Mouse (Mus musculus): Measurements from ENCODE around the gene Unc13c. TPM values are rescaled to one million over a fixed set of nuclear protein-coding genes. Genes with fewer than 3 reads are reported as not detected.

Unc13c gene
- polyA plus RNA-seq (2016; fragmentation: Nextera tagmentation; extraction: Ambion mirVana) = 0.30 and 0.37 TPM in 2 replicates

GRCm38 (mm10) chr9:73968641-73969121 lies at the start of gene Unc13c:
Gene Unc13c, minus strand, starts transcription at chr9:73968966.
- Histone ChIP-seq H3K9me3 (no peaks in the 10 kb centered on the region), H3K4me1 (replicated peaks) (peaks cover 15% of the 10 kb centered on the region), H3K36me3 (no peaks in the 10 kb centered on the region), H3K27me3 (peaks cover 14% of the 10 kb centered on the region; the same call in 1 of the 2 replicates), H3K4me3 (replicated peaks) (peak within 1 kb of the TSS; percentile 33), H3K4me2 (peak within 1 kb of the TSS; percentile 63), H3K9ac (replicated peaks) (peak within 1 kb of the TSS; percentile 42), H3K27ac (no peak within 1 kb of the TSS)
- no peak; the same call in 1 of the 2 replicates for ATAC-seq (ENCODE audit: insufficient number of reproducible peaks, insufficient read depth, low FRiP score, low TSS enrichment, low read depth)
- WGBS = 1% methylated on average over 17 of the region's 17 CpGs

GRCm38 (mm10) chr9:74007976-74008686 lies 39.4 kb upstream of the Unc13c start:
- no peaks in the 10 kb centered on the region for H3K4me1 ChIP-seq (replicated peaks)
- H3K9ac ChIP-seq (replicated peaks) = no peak overlapping the region
- H3K27me3 ChIP-seq = no peaks in the 10 kb centered on the region
- H3K4me2 ChIP-seq = no peak overlapping the region
- no peaks in the 10 kb centered on the region for H3K36me3 ChIP-seq
- no peaks in the 10 kb centered on the region for H3K9me3 ChIP-seq
- 76% methylated on average over 7 of the region's 7 CpGs for WGBS
- H3K4me3 ChIP-seq (replicated peaks) = no peak overlapping the region
- no peak overlapping the region for H3K27ac ChIP-seq
- no peak for ATAC-seq (ENCODE audit: insufficient number of reproducible peaks, insufficient read depth, low FRiP score, low TSS enrichment, low read depth)

GRCm38 (mm10) chr9:74002388-74002990 lies 33.7 kb upstream of the Unc13c start:
- H3K36me3 ChIP-seq = no peaks in the 10 kb centered on the region
- H3K4me2 ChIP-seq = no peak overlapping the region
- 40% methylated on average over 6 of the region's 6 CpGs for WGBS
- no peaks in the 10 kb centered on the region for H3K9me3 ChIP-seq
- ATAC-seq (ENCODE audit: insufficient number of reproducible peaks, insufficient read depth, low FRiP score, low TSS enrichment, low read depth) = peak; percentile 52; the same call in 1 of the 2 replicates
- H3K27me3 ChIP-seq = no peaks in the 10 kb centered on the region
- no peak overlapping the region for H3K4me3 ChIP-seq (replicated peaks)
- H3K9ac ChIP-seq (replicated peaks) = no peak overlapping the region
- 0 out of 2 replicates have a peak, but pooled peaks cover 4% of the 10 kb centered on the region for H3K4me1 ChIP-seq (replicated peaks)
- 0 out of 2 replicates have a peak overlapping the region, but pooled peaks have one; percentile 57 for H3K27ac ChIP-seq

GRCm38 (mm10) chr9:73988096-73988495 lies 19.3 kb upstream of the Unc13c start:
- no peaks in the 10 kb centered on the region for H3K27me3 ChIP-seq
- ATAC-seq (ENCODE audit: insufficient number of reproducible peaks, insufficient read depth, low FRiP score, low TSS enrichment, low read depth) = no peak
- H3K27ac ChIP-seq = no peak overlapping the region
- H3K4me2 ChIP-seq = no peak overlapping the region
- no peak overlapping the region for H3K4me3 ChIP-seq (replicated peaks)
- no peaks in the 10 kb centered on the region for H3K36me3 ChIP-seq
- no peaks in the 10 kb centered on the region for H3K4me1 ChIP-seq (replicated peaks)
- peaks cover 7% of the 10 kb centered on the region; the same call in 1 of the 2 replicates for H3K9me3 ChIP-seq
- no peak overlapping the region for H3K9ac ChIP-seq (replicated peaks)

GRCm38 (mm10) chr9:73987236-73987635 lies 18.5 kb upstream of the Unc13c start:
- 65% methylated on average over 2 of the region's 2 CpGs for WGBS
- H3K9me3 ChIP-seq = peaks cover 7% of the 10 kb centered on the region; the same call in 1 of the 2 replicates
- no peaks in the 10 kb centered on the region for H3K27me3 ChIP-seq
- H3K4me3 ChIP-seq (replicated peaks) = no peak overlapping the region
- no peak overlapping the region for H3K9ac ChIP-seq (replicated peaks)
- no peak overlapping the region for H3K27ac ChIP-seq
- no peak overlapping the region for H3K4me2 ChIP-seq
- H3K4me1 ChIP-seq (replicated peaks) = no peaks in the 10 kb centered on the region
- H3K36me3 ChIP-seq = no peaks in the 10 kb centered on the region
- ATAC-seq (ENCODE audit: insufficient number of reproducible peaks, insufficient read depth, low FRiP score, low TSS enrichment, low read depth) = no peak

- no peak overlapping the region for H3K9ac ChIP-seq (replicated peaks)
- no peak overlapping the region for H3K27ac ChIP-seq
- H3K4me3 ChIP-seq (replicated peaks) = no peak overlapping the region
- no peak overlapping the region for H3K4me2 ChIP-seq
- ATAC-seq (ENCODE audit: insufficient number of reproducible peaks, insufficient read depth, low FRiP score, low TSS enrichment, low read depth) = no peak
- WGBS = 14% methylated on average over 6 of the region's 6 CpGs
- H3K4me1 ChIP-seq (replicated peaks) = no peaks in the 10 kb centered on the region
- no peaks in the 10 kb centered on the region for H3K9me3 ChIP-seq
- H3K36me3 ChIP-seq = no peaks in the 10 kb centered on the region
- H3K27me3 ChIP-seq = no peaks in the 10 kb centered on the region
These were observed 14.0 kb upstream of the Unc13c start for GRCm38 (mm10) chr9:73982597-73983344.

- no peak for ATAC-seq (ENCODE audit: insufficient number of reproducible peaks, insufficient read depth, low FRiP score, low TSS enrichment, low read depth)
- Histone ChIP-seq H3K4me1 (replicated peaks) (peaks cover 15% of the 10 kb centered on the region), H3K36me3 (no peaks in the 10 kb centered on the region)
These were observed 3.7 kb upstream of the Unc13c start for GRCm38 (mm10) chr9:73972327-73972988.

GRCm38 (mm10) chr9:73970717-73971116 lies 2.0 kb upstream of the Unc13c start:
- 0 out of 2 replicates have a peak, but pooled peaks have one; percentile 52 for ATAC-seq (ENCODE audit: insufficient number of reproducible peaks, insufficient read depth, low FRiP score, low TSS enrichment, low read depth)
- Histone ChIP-seq H3K9me3 (no peaks in the 10 kb centered on the region), H3K36me3 (no peaks in the 10 kb centered on the region), H3K4me1 (replicated peaks) (peaks cover 15% of the 10 kb centered on the region), H3K27me3 (peaks cover 14% of the 10 kb centered on the region; the same call in 1 of the 2 replicates), H3K4me2 (no peak overlapping the region), H3K9ac (replicated peaks) (no peak overlapping the region), H3K27ac (no peak overlapping the region), H3K4me3 (replicated peaks) (no peak overlapping the region)
- 56% methylated on average over 9 of the region's 9 CpGs for WGBS

More at GRCm38 (mm10) chr9:73972327-73972988, 3.7 kb upstream of the Unc13c start:
- no peaks in the 10 kb centered on the region for H3K9me3 ChIP-seq
- peaks cover 14% of the 10 kb centered on the region; the same call in 1 of the 2 replicates for H3K27me3 ChIP-seq
- H3K27ac ChIP-seq = no peak overlapping the region
- no peak overlapping the region for H3K4me2 ChIP-seq
- H3K4me3 ChIP-seq (replicated peaks) = no peak overlapping the region
- H3K9ac ChIP-seq (replicated peaks) = no peak overlapping the region
- 78% methylated on average over 8 of the region's 8 CpGs for WGBS

GRCm38 (mm10) chr9:73965322-73965915 lies 3.3 kb downstream of the Unc13c start:
- Histone ChIP-seq H3K9me3 (no peaks in the 10 kb centered on the region), H3K4me2 (no peak overlapping the region), H3K4me1 (replicated peaks) (peaks cover 15% of the 10 kb centered on the region), H3K27me3 (peaks cover 14% of the 10 kb centered on the region; the same call in 1 of the 2 replicates), H3K27ac (no peak overlapping the region), H3K4me3 (replicated peaks) (no peak overlapping the region), H3K9ac (replicated peaks) (no peak overlapping the region), H3K36me3 (no peaks in the 10 kb centered on the region)
- WGBS = 76% methylated on average over 9 of the region's 9 CpGs
- ATAC-seq (ENCODE audit: insufficient number of reproducible peaks, insufficient read depth, low FRiP score, low TSS enrichment, low read depth) = no peak

GRCm38 (mm10) chr9:73962471-73962870 lies 6.3 kb downstream of the Unc13c start:
- Histone ChIP-seq H3K4me2 (no peak overlapping the region), H3K27ac (no peak overlapping the region), H3K9ac (replicated peaks) (no peak overlapping the region), H3K9me3 (no peaks in the 10 kb centered on the region), H3K4me1 (replicated peaks) (no peaks in the 10 kb centered on the region), H3K36me3 (no peaks in the 10 kb centered on the region), H3K27me3 (no peaks in the 10 kb centered on the region; the same call in 1 of the 2 replicates), H3K4me3 (replicated peaks) (no peak overlapping the region)
- 90% methylated on average over 6 of the region's 6 CpGs for WGBS
- ATAC-seq (ENCODE audit: insufficient number of reproducible peaks, insufficient read depth, low FRiP score, low TSS enrichment, low read depth) = no peak

Measured in limb, embryonic 12.5 days (tissue).